Mouse (Mus musculus) testis, adult 2 months (tissue): ENCODE measurements around the gene Dtnb.
"Not testable (repeated sequence)": the region's sequence is repeated elsewhere in the genome, so short reads cannot be mapped to it uniquely, and the experiment has no call there.

ENCODE experiments used
- CTCF ChIP-seq: fragments of 200-500 bp; IDR thresholded peaks from 2 replicates; pipeline ENCODE4 v1.5.1; 2012; ENCODE audit warnings: low read depth, mild to moderate bottlenecking, inconsistent platforms, low read length, moderate library complexity; ENCODE audit not compliant: control insufficient read depth, insufficient read depth, insufficient replicate concordance
- POLR2A ChIP-seq: fragments of 200-500 bp; IDR thresholded peaks from 2 replicates; pipeline ENCODE4 v1.6.1; 2012; ENCODE audit warnings: low read depth, mild to moderate bottlenecking, inconsistent platforms, low read length, moderate library complexity; ENCODE audit not compliant: control insufficient read depth

GRCm38 (mm10) chr12:3690926-3691529 is 118.8 kb downstream of the Dtnb start:
- not testable (repeated sequence) for TF ChIP-seq CTCF, POLR2A
